Mouse (Mus musculus): ENCODE data around the gene Otub1. TPM values are rescaled to one million over a fixed set of nuclear protein-coding genes. Genes with fewer than 3 reads are reported as not detected.

Otub1 gene
- polyA plus RNA-seq (2016; fragmentation: Nextera tagmentation; extraction: Ambion mirVana), result 252 and 263 TPM in 2 replicates

- Histone ChIP-seq H3K27me3 (ENCODE audit: low read depth, poor library complexity, severe bottlenecking) (no peaks in the 10 kb centered on the region), H3K4me1 (peaks cover 34% of the 10 kb centered on the region), H3K27ac (peak within 1 kb of the TSS; percentile 98), H3K9me3 (replicated peaks) (no peaks in the 10 kb centered on the region), H3K4me3 (peak within 1 kb of the TSS; percentile 90), H3K36me3 (peaks cover 39% of the 10 kb centered on the region)
- DNase-seq (ENCODE audit: low spot score), result peak; percentile 98
- under 1% methylated on average over 75 of the region's 79 CpGs for WGBS
Observed at GRCm38 (mm10) chr19:7205753-7206736, at the start of gene Otub1. Otub1 (minus strand) TSS chr19:7206316.

- no peaks in the 10 kb centered on the region for H3K27me3 ChIP-seq (ENCODE audit: low read depth, poor library complexity, severe bottlenecking)
- no peak overlapping the region for H3K4me3 ChIP-seq
- H3K36me3 ChIP-seq, result no peaks in the 10 kb centered on the region
- H3K4me1 ChIP-seq, result peaks cover 8% of the 10 kb centered on the region
- no peaks in the 10 kb centered on the region for H3K9me3 ChIP-seq (replicated peaks)
- DNase-seq (ENCODE audit: low spot score), result no peak
- WGBS, result 79% methylated on average over 3 of the region's 3 CpGs
- H3K27ac ChIP-seq, result no peak overlapping the region
Observed at GRCm38 (mm10) chr19:7246021-7246420, 39.9 kb upstream of the Otub1 start.

DNA sequence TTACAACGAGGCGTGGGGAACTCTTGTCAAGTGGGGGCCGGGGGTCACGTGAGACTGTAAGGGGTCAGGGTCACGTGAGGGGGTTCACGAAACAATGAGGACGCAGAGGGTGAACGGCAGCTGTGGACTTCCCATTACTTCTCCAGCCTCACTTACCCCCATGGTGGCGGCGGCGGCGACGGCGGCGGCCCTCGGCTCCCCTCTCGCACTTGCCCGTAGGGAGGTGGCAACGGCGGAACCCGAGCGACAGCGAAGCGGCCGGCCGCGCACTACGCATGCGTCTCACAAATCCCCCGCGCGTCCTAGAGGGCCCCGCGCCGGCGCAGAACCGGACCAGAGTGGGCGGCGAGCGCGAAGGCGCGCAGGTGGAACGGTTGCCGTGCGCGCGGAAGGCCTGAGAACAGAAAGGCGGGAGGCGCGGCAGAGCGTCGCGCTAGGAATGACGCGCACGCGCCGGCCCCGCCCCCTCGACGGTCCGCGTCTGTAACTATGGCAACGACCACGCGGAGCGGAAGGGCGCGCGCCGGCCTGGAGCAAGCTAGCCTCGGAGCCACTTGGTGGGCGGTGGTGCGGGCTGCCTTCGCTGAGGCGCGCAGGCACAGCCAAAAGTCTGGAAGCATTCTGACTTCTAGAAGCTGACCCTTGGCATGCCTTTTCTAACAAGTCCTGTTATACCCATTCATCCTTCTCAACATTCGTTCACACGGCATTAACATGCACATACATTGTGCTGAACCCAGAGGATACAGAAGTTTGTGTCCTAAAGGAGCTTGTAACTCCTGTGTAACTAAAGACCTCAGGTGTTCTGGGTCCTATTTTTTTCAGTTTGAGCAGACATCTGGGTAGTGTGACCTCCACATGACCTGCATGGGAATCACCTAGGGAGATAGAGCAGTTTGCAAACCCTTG is 34.9 kb upstream of the Otub1 start, which contains the start of gene Naa40:
Gene Naa40 (minus strand): TSS at position 402 of the 909 bp plus-strand sequence.
- H3K4me1 ChIP-seq, result peaks cover 39% of the 10 kb centered on the region
- H3K9me3 ChIP-seq (replicated peaks), result no peaks in the 10 kb centered on the region
- WGBS, result 2% methylated on average over 80 of the region's 80 CpGs

DNA sequence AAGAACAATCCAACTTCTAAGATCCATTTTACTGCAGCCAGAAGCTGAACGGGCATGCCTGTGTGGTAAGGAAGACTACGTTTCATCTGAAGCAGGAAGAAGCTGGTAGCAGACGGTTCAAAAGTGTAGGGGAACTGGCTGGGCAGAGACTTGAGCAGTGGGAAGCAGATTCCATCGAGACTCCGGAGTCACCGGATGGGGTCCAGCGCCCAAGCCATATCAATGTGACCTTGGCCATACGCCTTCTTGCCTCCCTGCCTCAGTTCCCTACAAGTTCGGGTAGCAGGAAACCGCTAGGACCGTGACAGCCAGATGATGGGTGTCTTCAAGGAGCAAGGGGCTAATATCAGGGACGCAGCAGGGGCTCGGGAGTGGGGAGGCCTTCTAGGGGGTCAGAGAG is 34.2 kb upstream of the Otub1 start:
- peaks cover 39% of the 10 kb centered on the region for H3K4me1 ChIP-seq
- no peaks in the 10 kb centered on the region for H3K9me3 ChIP-seq (replicated peaks)
- WGBS, result 6% methylated on average over 13 of the region's 13 CpGs
- H3K36me3 ChIP-seq, result peaks cover 37% of the 10 kb centered on the region
- no peak for DNase-seq (ENCODE audit: low spot score)
- peak overlapping the region; percentile 87 for H3K4me3 ChIP-seq
- no peaks in the 10 kb centered on the region for H3K27me3 ChIP-seq (ENCODE audit: low read depth, poor library complexity, severe bottlenecking)
- H3K27ac ChIP-seq, result peak overlapping the region; percentile 94

More for the DNA sequence above, 34.9 kb upstream of the Otub1 start, which contains the start of gene Naa40:
- peak within 1 kb of the TSS; percentile 94 for H3K27ac ChIP-seq
- DNase-seq (ENCODE audit: low spot score), result peak; percentile 97
- H3K4me3 ChIP-seq, result peak within 1 kb of the TSS; percentile 87
- H3K27me3 ChIP-seq (ENCODE audit: low read depth, poor library complexity, severe bottlenecking), result no peaks in the 10 kb centered on the region
- H3K36me3 ChIP-seq, result peaks cover 30% of the 10 kb centered on the region

DNA sequence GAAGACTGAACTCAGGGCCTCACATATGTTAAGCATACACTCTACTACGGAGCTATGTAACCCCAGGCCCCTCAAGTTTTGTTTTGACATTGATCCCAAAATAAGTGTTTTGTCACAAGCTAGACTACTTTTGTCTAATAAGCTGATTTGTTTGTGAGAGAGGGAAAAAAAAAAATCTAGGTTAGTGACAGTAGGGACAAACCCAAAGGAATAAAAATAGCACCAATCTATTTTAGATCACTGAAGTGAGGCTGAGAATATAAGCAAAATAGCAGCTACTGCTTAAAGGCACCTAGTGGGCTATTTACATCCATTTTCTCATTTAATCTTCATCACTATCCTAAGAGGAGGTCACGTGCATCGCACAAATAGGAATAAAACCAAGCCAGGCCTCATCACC is 33.5 kb upstream of the Otub1 start:
- Histone ChIP-seq H3K4me1 (peaks cover 39% of the 10 kb centered on the region), H3K36me3 (peaks cover 42% of the 10 kb centered on the region), H3K4me3 (peak overlapping the region; percentile 87), H3K27ac (no peak overlapping the region), H3K27me3 (ENCODE audit: low read depth, poor library complexity, severe bottlenecking) (no peaks in the 10 kb centered on the region), H3K9me3 (replicated peaks) (no peaks in the 10 kb centered on the region)
- DNase-seq (ENCODE audit: low spot score), result no peak
- 92% methylated on average over 3 of the region's 3 CpGs for WGBS

- no peaks in the 10 kb centered on the region for H3K27me3 ChIP-seq (ENCODE audit: low read depth, poor library complexity, severe bottlenecking)
- H3K9me3 ChIP-seq (replicated peaks), result no peaks in the 10 kb centered on the region
- no peak for DNase-seq (ENCODE audit: low spot score)
- H3K4me3 ChIP-seq, result no peak overlapping the region
- WGBS, result 93% methylated on average over 4 of the region's 4 CpGs
- peaks cover 38% of the 10 kb centered on the region for H3K4me1 ChIP-seq
- no peak overlapping the region for H3K27ac ChIP-seq
- peaks cover 71% of the 10 kb centered on the region for H3K36me3 ChIP-seq
Observed at GRCm38 (mm10) chr19:7236742-7237141, 30.6 kb upstream of the Otub1 start.

- 97% methylated on average over 2 of the region's 2 CpGs for WGBS
- H3K27me3 ChIP-seq (ENCODE audit: low read depth, poor library complexity, severe bottlenecking), result no peaks in the 10 kb centered on the region
- no peak overlapping the region for H3K27ac ChIP-seq
- H3K9me3 ChIP-seq (replicated peaks), result no peaks in the 10 kb centered on the region
- no peak for DNase-seq (ENCODE audit: low spot score)
- H3K4me3 ChIP-seq, result no peak overlapping the region
- H3K4me1 ChIP-seq, result peaks cover 32% of the 10 kb centered on the region
- peaks cover 78% of the 10 kb centered on the region for H3K36me3 ChIP-seq
Observed at GRCm38 (mm10) chr19:7236011-7236410, 29.9 kb upstream of the Otub1 start.

DNA sequence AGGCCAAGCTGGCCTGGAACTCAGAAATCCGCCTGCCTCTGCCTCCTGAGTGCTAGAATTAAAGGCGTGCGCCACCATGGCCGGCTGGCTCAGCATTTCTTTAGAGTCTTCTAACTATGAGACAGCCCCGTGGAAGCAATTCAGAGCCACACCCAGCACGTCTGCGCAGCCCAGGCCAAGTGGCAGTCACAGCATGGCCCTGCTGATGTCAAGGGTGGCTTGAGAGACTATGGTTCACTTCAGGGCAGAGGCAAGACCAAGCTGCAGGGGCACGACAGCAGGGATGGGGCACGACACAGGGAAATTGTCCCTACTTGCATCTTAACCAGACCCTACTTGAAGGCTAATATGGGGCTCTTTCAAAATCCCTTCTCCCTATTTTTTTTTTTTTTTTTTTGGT is 29.3 kb upstream of the Otub1 start:
- peaks cover 83% of the 10 kb centered on the region for H3K36me3 ChIP-seq
- DNase-seq (ENCODE audit: low spot score), result no peak
- no peak overlapping the region for H3K4me3 ChIP-seq
- H3K4me1 ChIP-seq, result peaks cover 32% of the 10 kb centered on the region
- H3K27me3 ChIP-seq (ENCODE audit: low read depth, poor library complexity, severe bottlenecking), result no peaks in the 10 kb centered on the region
- no peak overlapping the region for H3K27ac ChIP-seq
- H3K9me3 ChIP-seq (replicated peaks), result no peaks in the 10 kb centered on the region
- WGBS, result 92% methylated on average over 9 of the region's 9 CpGs

GRCm38 (mm10) chr19:7234537-7235221 is 28.6 kb upstream of the Otub1 start:
- H3K27ac ChIP-seq, result no peak overlapping the region
- no peaks in the 10 kb centered on the region for H3K27me3 ChIP-seq (ENCODE audit: low read depth, poor library complexity, severe bottlenecking)
- 68% methylated on average over 8 of the region's 8 CpGs for WGBS
- peak; percentile 70 for DNase-seq (ENCODE audit: low spot score)
- peaks cover 91% of the 10 kb centered on the region for H3K36me3 ChIP-seq
- H3K9me3 ChIP-seq (replicated peaks), result no peaks in the 10 kb centered on the region
- H3K4me1 ChIP-seq, result peaks cover 24% of the 10 kb centered on the region
- H3K4me3 ChIP-seq, result no peak overlapping the region

- 84% methylated on average over 6 of the region's 6 CpGs for WGBS
- H3K36me3 ChIP-seq, result peaks cover 73% of the 10 kb centered on the region
Observed at GRCm38 (mm10) chr19:7226511-7226914, 20.4 kb upstream of the Otub1 start.

DNA sequence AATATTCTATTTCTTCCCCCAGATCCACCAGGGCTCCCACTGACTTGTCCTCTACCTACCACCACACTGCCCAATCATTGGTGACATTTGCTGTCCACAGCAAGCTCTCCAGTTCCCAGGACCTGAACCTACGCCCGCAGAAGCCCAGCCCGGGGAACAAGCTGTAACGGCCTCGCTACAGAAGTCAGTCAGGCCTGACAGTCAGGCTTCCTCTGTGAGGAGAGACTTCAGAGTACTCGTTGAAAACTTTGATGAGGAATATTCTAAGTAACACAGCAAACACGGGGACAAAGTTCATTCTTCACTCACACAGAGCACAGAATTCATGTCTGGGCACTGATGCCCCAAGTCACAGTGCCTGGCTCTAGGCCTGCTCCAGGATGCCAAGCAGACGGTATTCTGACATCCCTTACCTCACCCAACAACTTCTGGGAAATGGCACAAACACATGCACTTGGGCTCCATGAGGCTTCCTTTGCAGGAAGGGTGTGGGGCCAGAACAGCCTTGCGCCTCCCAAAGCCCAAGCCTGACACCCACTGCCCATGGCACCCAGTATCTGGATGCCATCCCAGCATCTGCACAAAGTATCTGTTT is 19.1 kb upstream of the Otub1 start:
- H3K4me3 ChIP-seq, result no peak overlapping the region
- H3K36me3 ChIP-seq, result peaks cover 59% of the 10 kb centered on the region
- no peak overlapping the region for H3K27ac ChIP-seq
- H3K27me3 ChIP-seq (ENCODE audit: low read depth, poor library complexity, severe bottlenecking), result no peaks in the 10 kb centered on the region
- 87% methylated on average over 9 of the region's 9 CpGs for WGBS
- no peak for DNase-seq (ENCODE audit: low spot score)
- H3K9me3 ChIP-seq (replicated peaks), result no peaks in the 10 kb centered on the region
- no peaks in the 10 kb centered on the region for H3K4me1 ChIP-seq

More at GRCm38 (mm10) chr19:7226511-7226914, 20.4 kb upstream of the Otub1 start:
- DNase-seq (ENCODE audit: low spot score), result no peak
- H3K4me3 ChIP-seq, result no peak overlapping the region
- H3K4me1 ChIP-seq, result no peaks in the 10 kb centered on the region
- no peaks in the 10 kb centered on the region for H3K9me3 ChIP-seq (replicated peaks)
- H3K27me3 ChIP-seq (ENCODE audit: low read depth, poor library complexity, severe bottlenecking), result no peaks in the 10 kb centered on the region
- H3K27ac ChIP-seq, result no peak overlapping the region

DNA sequence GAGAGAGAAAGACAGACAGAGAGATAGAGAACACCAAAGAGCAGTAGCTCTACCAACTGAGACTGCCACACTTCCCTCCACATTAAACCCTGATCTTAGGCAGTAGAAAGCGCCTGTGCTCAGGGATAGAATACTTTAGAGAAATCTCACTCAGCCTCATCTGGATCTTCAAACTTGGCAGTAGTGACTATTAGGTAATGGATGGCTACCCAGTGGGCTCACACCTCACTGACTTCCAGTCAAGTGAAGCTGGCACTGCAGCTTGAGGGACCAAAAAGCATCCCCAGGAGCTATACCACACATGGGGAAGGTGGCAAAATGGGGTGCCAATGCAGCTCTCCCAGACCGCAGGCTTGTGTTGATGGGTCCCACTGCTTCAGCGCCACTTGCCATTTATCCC is 18.1 kb upstream of the Otub1 start:
- 86% methylated on average over 3 of the region's 3 CpGs for WGBS
- Histone ChIP-seq H3K27ac (no peak overlapping the region), H3K4me1 (no peaks in the 10 kb centered on the region), H3K4me3 (no peak overlapping the region), H3K36me3 (peaks cover 50% of the 10 kb centered on the region), H3K9me3 (replicated peaks) (no peaks in the 10 kb centered on the region), H3K27me3 (ENCODE audit: low read depth, poor library complexity, severe bottlenecking) (no peaks in the 10 kb centered on the region)
- no peak for DNase-seq (ENCODE audit: low spot score)
